Mouse (Mus musculus) liver, embryonic 11.5 days (tissue): ENCODE measurements around the gene Kdelr1. TPM values are rescaled to one million over a fixed set of nuclear protein-coding genes. Genes with fewer than 3 reads are reported as not detected.
A peak's percentile ranks its signal among the peaks of the same experiment; 100 is the strongest.

ENCODE experiments used
- ATAC-seq: fragments of 200-750 bp; cut with Nextera tagmentation; replicated peaks from 2 replicates; pipeline ENCODE4 v1.8.0; 2017; ENCODE audit warnings: moderate number of reproducible peaks, mild to moderate bottlenecking, moderate TSS enrichment, moderate library complexity; ENCODE audit not compliant: low FRiP score
- DNase-seq: peaks from one replicate; pipeline ENCODE4 v3.0.0-alpha.2; 2017; ENCODE audit warnings: low spot score
- H3K27ac ChIP-seq: fragments of 300-500 bp; sonication (generic); 2 replicates; pipeline ENCODE4 v1.5.1; 2014; ENCODE audit warnings: mild to moderate bottlenecking, low read depth, low read length, control low read depth
- H3K27me3 ChIP-seq: fragments of 300-500 bp; sonication (generic); replicated peaks from 2 replicates; pipeline ENCODE4 v1.6.1; 2014; ENCODE audit warnings: low read length, mixed read lengths; ENCODE audit not compliant: control insufficient read depth, insufficient read depth
- H3K36me3 ChIP-seq: fragments of 300-500 bp; sonication (generic); 2 replicates; pipeline ENCODE4 v1.6.1; 2014; ENCODE audit warnings: mild to moderate bottlenecking, low read length, moderate library complexity, mixed read lengths; ENCODE audit not compliant: control insufficient read depth, insufficient read depth
- H3K4me1 ChIP-seq: fragments of 300-500 bp; sonication (generic); replicated peaks from 2 replicates; pipeline ENCODE4 v1.6.1; 2014; ENCODE audit warnings: low read length, mixed read lengths; ENCODE audit not compliant: control insufficient read depth, insufficient read depth
- H3K4me2 ChIP-seq: fragments of 300-500 bp; sonication (generic); 2 replicates; pipeline ENCODE4 v1.6.1; 2014; ENCODE audit warnings: mild to moderate bottlenecking, control low read depth, moderate library complexity
- H3K4me3 ChIP-seq: fragments of 300-500 bp; sonication (generic); 2 replicates; pipeline ENCODE4 v1.5.1; 2014; ENCODE audit warnings: low read depth, low read length, control low read depth
- H3K9ac ChIP-seq: fragments of 300-500 bp; sonication (generic); 2 replicates; pipeline ENCODE4 v1.6.1; 2014; ENCODE audit warnings: low read depth, low read length, control low read depth
- H3K9me3 ChIP-seq: fragments of 300-500 bp; sonication (generic); 2 replicates; pipeline ENCODE4 v1.6.1; 2016; ENCODE audit warnings: low read length, inconsistent platforms, mixed read lengths; ENCODE audit not compliant: control insufficient read depth
- WGBS: fragments of 180-500 bp; shearing (Covaris S2); extraction: QIAGEN DNeasy Blood & Tissue Kit; methylation state at CpG from one replicate; pipeline ENCODE4 v1.1.7; 2014; 5-methylcytosine and 5-hydroxymethylcytosine counted together
- polyA plus RNA-seq: library from polyadenylated mRNA; unstranded; fragments of >200 nt; fragmentation: Nextera tagmentation; extraction: Ambion mirVana; gene quantifications from 2 replicates; pipeline ENCODE4 v1.2.1, GENCODE M21; 2014

Kdelr1 gene
- 54.8 and 60.7 TPM in 2 replicates for polyA plus RNA-seq

GRCm38 (mm10) chr7:45872624-45873023 is at the start of gene Kdelr1:
Gene Kdelr1 (plus strand): TSS chr7:45872772.
- 0% methylated on average over 18 of the region's 18 CpGs for WGBS
- DNase-seq, result peak; percentile 84
- H3K4me1 ChIP-seq, result peaks cover 22% of the 10 kb centered on the region

GRCm38 (mm10) chr7:45824598-45824997 is 48.0 kb upstream of the Kdelr1 start, which contains the start of gene Kcnj14:
Gene Kcnj14 (minus strand): TSS chr7:45824782.
- Histone ChIP-seq H3K4me2 (no peak within 1 kb of the TSS), H3K36me3 (peaks cover 42% of the 10 kb centered on the region), H3K9me3 (no peaks in the 10 kb centered on the region), H3K4me1 (peaks cover 6% of the 10 kb centered on the region), H3K9ac (no peak within 1 kb of the TSS), H3K4me3 (no peak within 1 kb of the TSS), H3K27ac (no peak within 1 kb of the TSS), H3K27me3 (no peaks in the 10 kb centered on the region; the same call in 1 of the 2 replicates)
- DNase-seq (no peak), ATAC-seq (no peak)
- WGBS, result 60% methylated on average over 7 of the region's 7 CpGs

More at GRCm38 (mm10) chr7:45872624-45873023, at the start of gene Kdelr1:
- peak within 1 kb of the TSS; percentile 91 for H3K27ac ChIP-seq
- H3K9ac ChIP-seq, result peak within 1 kb of the TSS; percentile 95
- H3K9me3 ChIP-seq, result no peaks in the 10 kb centered on the region
- H3K27me3 ChIP-seq, result peaks cover 45% of the 10 kb centered on the region
- peaks cover 21% of the 10 kb centered on the region for H3K36me3 ChIP-seq
- peak within 1 kb of the TSS; percentile 91 for H3K4me2 ChIP-seq
- H3K4me3 ChIP-seq, result peak within 1 kb of the TSS; percentile 92
- peak; percentile 75 for ATAC-seq

GRCm38 (mm10) chr7:45826631-45827030 is 45.9 kb upstream of the Kdelr1 start:
- H3K36me3 ChIP-seq, result peaks cover 42% of the 10 kb centered on the region
- no peak overlapping the region for H3K27ac ChIP-seq
- H3K4me1 ChIP-seq, result peaks cover 12% of the 10 kb centered on the region
- ATAC-seq, result no peak
- no peak overlapping the region for H3K9ac ChIP-seq
- 92% methylated on average over 7 of the region's 7 CpGs for WGBS
- H3K27me3 ChIP-seq, result peaks cover 6% of the 10 kb centered on the region
- no peak overlapping the region for H3K4me2 ChIP-seq
- DNase-seq, result no peak
- H3K9me3 ChIP-seq, result no peaks in the 10 kb centered on the region
- H3K4me3 ChIP-seq, result no peak overlapping the region

- H3K4me1 ChIP-seq, result peaks cover 12% of the 10 kb centered on the region
- H3K9me3 ChIP-seq, result no peaks in the 10 kb centered on the region
- H3K4me3 ChIP-seq, result peak within 1 kb of the TSS; percentile 95
- H3K27me3 ChIP-seq, result peaks cover 46% of the 10 kb centered on the region
- H3K4me2 ChIP-seq, result peak within 1 kb of the TSS; percentile 90
- H3K9ac ChIP-seq, result peak within 1 kb of the TSS; percentile 90
- ATAC-seq (peak; percentile 83), DNase-seq (peak; percentile 87)
- H3K27ac ChIP-seq, result peak within 1 kb of the TSS; percentile 45
- WGBS, result 1% methylated on average over 35 of the region's 35 CpGs
- H3K36me3 ChIP-seq, result peaks cover 31% of the 10 kb centered on the region
Measured at GRCm38 (mm10) chr7:45830427-45831127, 42.0 kb upstream of the Kdelr1 start, which contains the start of gene Grwd1. Gene Grwd1 (minus strand): TSS chr7:45830944.

GRCm38 (mm10) chr7:45831128-45831525 is 41.4 kb upstream of the Kdelr1 start:
- WGBS, result 19% methylated on average over 5 of the region's 5 CpGs
- H3K4me1 ChIP-seq, result peaks cover 12% of the 10 kb centered on the region
- ATAC-seq (no peak), DNase-seq (no peak)
- H3K27ac ChIP-seq, result no peak overlapping the region
- peaks cover 49% of the 10 kb centered on the region for H3K27me3 ChIP-seq
- peaks cover 26% of the 10 kb centered on the region for H3K36me3 ChIP-seq
- H3K4me2 ChIP-seq, result peak overlapping the region; percentile 90
- H3K4me3 ChIP-seq, result peak overlapping the region; percentile 95
- H3K9me3 ChIP-seq, result no peaks in the 10 kb centered on the region
- peak overlapping the region; percentile 90; the same call in 1 of the 2 replicates for H3K9ac ChIP-seq

- Histone ChIP-seq H3K9me3 (no peaks in the 10 kb centered on the region), H3K4me2 (peak overlapping the region; percentile 54), H3K4me1 (peaks cover 12% of the 10 kb centered on the region), H3K4me3 (peak overlapping the region; percentile 46), H3K9ac (0 out of 2 replicates have a peak overlapping the region, but pooled peaks have one; percentile 9), H3K27me3 (peaks cover 52% of the 10 kb centered on the region), H3K27ac (no peak overlapping the region), H3K36me3 (peaks cover 13% of the 10 kb centered on the region)
- ATAC-seq, result no peak
- WGBS, result 11% methylated on average over 30 of the region's 30 CpGs
- no peak for DNase-seq
Measured at GRCm38 (mm10) chr7:45832428-45832827, 40.1 kb upstream of the Kdelr1 start.

- H3K9ac ChIP-seq, result 0 out of 2 replicates have a peak overlapping the region, but pooled peaks have one; percentile 6
- WGBS, result 1% methylated on average over 66 of the region's 86 CpGs
- H3K27ac ChIP-seq, result no peak overlapping the region
- H3K27me3 ChIP-seq, result peaks cover 52% of the 10 kb centered on the region
- peak overlapping the region; percentile 54 for H3K4me2 ChIP-seq
- H3K9me3 ChIP-seq, result no peaks in the 10 kb centered on the region
- peaks cover 12% of the 10 kb centered on the region for H3K4me1 ChIP-seq
- H3K4me3 ChIP-seq, result peak overlapping the region; percentile 46
- peaks cover 6% of the 10 kb centered on the region; the same call in 1 of the 2 replicates for H3K36me3 ChIP-seq
- DNase-seq (no peak), ATAC-seq (no peak)
Measured at GRCm38 (mm10) chr7:45833148-45833790, 39.3 kb upstream of the Kdelr1 start.

GRCm38 (mm10) chr7:45833924-45834323 is 38.6 kb upstream of the Kdelr1 start:
- 8% methylated on average over 24 of the region's 31 CpGs for WGBS
- Histone ChIP-seq H3K9ac (no peak overlapping the region), H3K4me1 (peaks cover 12% of the 10 kb centered on the region), H3K4me2 (peak overlapping the region; percentile 54), H3K4me3 (peak overlapping the region; percentile 46), H3K36me3 (0 out of 2 replicates have a peak, but pooled peaks cover 5% of the 10 kb centered on the region), H3K27me3 (peaks cover 52% of the 10 kb centered on the region), H3K27ac (no peak overlapping the region), H3K9me3 (no peaks in the 10 kb centered on the region)
- DNase-seq (no peak), ATAC-seq (no peak)
